Mouse (Mus musculus) cerebellum, adult 8-10 months (tissue): ENCODE measurements around the gene Npas3.

Experiments
- DNase-seq: peaks from one replicate; pipeline ENCODE4 v3.0.0; 2022

Npas3 gene

GRCm38 (mm10) chr12:53297946-53298840, 49.7 kb downstream of the Npas3 start:
- no peak for DNase-seq

GRCm38 (mm10) chr12:53300964-53301363, 52.5 kb downstream of the Npas3 start:
- no peak for DNase-seq

GRCm38 (mm10) chr12:53302129-53302528, 53.7 kb downstream of the Npas3 start:
- DNase-seq: no peak

GRCm38 (mm10) chr12:53316715-53317114, 68.2 kb downstream of the Npas3 start:
- no peak for DNase-seq

GRCm38 (mm10) chr12:53317801-53318200, 69.3 kb downstream of the Npas3 start:
- no peak for DNase-seq

- no peak for DNase-seq
These were observed 72.0 kb downstream of the Npas3 start for GRCm38 (mm10) chr12:53320526-53320925.

GRCm38 (mm10) chr12:53321018-53321417, 72.5 kb downstream of the Npas3 start:
- DNase-seq: no peak

GRCm38 (mm10) chr12:53321944-53322343, 73.5 kb downstream of the Npas3 start:
- DNase-seq: no peak

GRCm38 (mm10) chr12:53327653-53328188, 79.2 kb downstream of the Npas3 start:
- DNase-seq: no peak

- DNase-seq: no peak
These were observed 79.8 kb downstream of the Npas3 start for GRCm38 (mm10) chr12:53328257-53328736.

- no peak for DNase-seq
These were observed 81.7 kb downstream of the Npas3 start for GRCm38 (mm10) chr12:53330141-53330540.

- no peak for DNase-seq
These were observed 82.9 kb downstream of the Npas3 start for GRCm38 (mm10) chr12:53331391-53331790.

- DNase-seq: no peak
These were observed 83.3 kb downstream of the Npas3 start for GRCm38 (mm10) chr12:53331800-53332199.

- no peak for DNase-seq
These were observed 84.8 kb downstream of the Npas3 start for GRCm38 (mm10) chr12:53333251-53333650.

GRCm38 (mm10) chr12:53338349-53338948, 90.0 kb downstream of the Npas3 start:
- DNase-seq: no peak

GRCm38 (mm10) chr12:53342741-53343140, 94.3 kb downstream of the Npas3 start:
- no peak for DNase-seq

GRCm38 (mm10) chr12:53351860-53352259, 103.4 kb downstream of the Npas3 start:
- no peak for DNase-seq

- DNase-seq: no peak
These were observed 117.3 kb downstream of the Npas3 start for GRCm38 (mm10) chr12:53365751-53366150.

GRCm38 (mm10) chr12:53384851-53385250, 136.4 kb downstream of the Npas3 start:
- DNase-seq: no peak

- DNase-seq: no peak
These were observed 157.4 kb downstream of the Npas3 start for GRCm38 (mm10) chr12:53405856-53406255.

GRCm38 (mm10) chr12:53407776-53408175, 159.3 kb downstream of the Npas3 start:
- DNase-seq: no peak

GRCm38 (mm10) chr12:53409711-53410110, 161.2 kb downstream of the Npas3 start:
- DNase-seq: no peak

GRCm38 (mm10) chr12:53410647-53411046, 162.2 kb downstream of the Npas3 start:
- DNase-seq: no peak

- DNase-seq: no peak
These were observed 167.6 kb downstream of the Npas3 start for GRCm38 (mm10) chr12:53416096-53416495.
